Mouse (Mus musculus): ENCODE results near the gene Klhl28. TPM values are rescaled to one million over a fixed set of nuclear protein-coding genes. Genes with fewer than 3 reads are reported as not detected.

The Klhl28 gene
- polyA plus RNA-seq (2016; fragmentation: Nextera tagmentation; extraction: Ambion mirVana) = 7.1 and 9.6 TPM in 2 replicates

GRCm38 (mm10) chr12:64965124-64966026 lies at the start of gene Klhl28, which contains the start of gene Togaram1:
TSS of gene Klhl28 (minus strand) at chr12:64965534.
TSS of gene Togaram1 (plus strand) at chr12:64965804.
- Histone ChIP-seq H3K4me1 (peaks cover 8% of the 10 kb centered on the region; the same call in 1 of the 2 replicates), H3K36me3 (no peaks in the 10 kb centered on the region), H3K27me3 (ENCODE audit: insufficient read depth, poor library complexity, severe bottlenecking) (no peaks in the 10 kb centered on the region), H3K27ac (peak within 1 kb of the TSS; percentile 94), H3K4me3 (peak within 1 kb of the TSS; percentile 90), H3K9me3 (no peaks in the 10 kb centered on the region)
- WGBS = under 1% methylated on average over 44 of the region's 45 CpGs
- DNase-seq (ENCODE audit: low spot score) = peak; percentile 100

GRCm38 (mm10) chr12:65007725-65008124 lies 42.4 kb upstream of the Klhl28 start:
- no peaks in the 10 kb centered on the region for H3K4me1 ChIP-seq
- no peaks in the 10 kb centered on the region for H3K27me3 ChIP-seq (ENCODE audit: insufficient read depth, poor library complexity, severe bottlenecking)
- H3K9me3 ChIP-seq = no peaks in the 10 kb centered on the region
- no peak for DNase-seq (ENCODE audit: low spot score)
- peaks cover 79% of the 10 kb centered on the region for H3K36me3 ChIP-seq
- H3K27ac ChIP-seq = no peak overlapping the region
- no peak overlapping the region for H3K4me3 ChIP-seq
- 88% methylated on average over 3 of the region's 3 CpGs for WGBS

- H3K27me3 ChIP-seq (ENCODE audit: insufficient read depth, poor library complexity, severe bottlenecking) = no peaks in the 10 kb centered on the region
- no peak overlapping the region for H3K27ac ChIP-seq
- 86% methylated on average over 1 of the region's 1 CpGs for WGBS
- H3K9me3 ChIP-seq = no peaks in the 10 kb centered on the region
- no peak overlapping the region for H3K4me3 ChIP-seq
- peaks cover 39% of the 10 kb centered on the region for H3K36me3 ChIP-seq
- H3K4me1 ChIP-seq = peaks cover 3% of the 10 kb centered on the region; the same call in 1 of the 2 replicates
- no peak for DNase-seq (ENCODE audit: low spot score)
Measured at GRCm38 (mm10) chr12:64977518-64977917, 12.2 kb upstream of the Klhl28 start.

- no peak for DNase-seq (ENCODE audit: low spot score)
- no peak overlapping the region for H3K27ac ChIP-seq
- H3K4me3 ChIP-seq = no peak overlapping the region
- no peaks in the 10 kb centered on the region for H3K9me3 ChIP-seq
- H3K36me3 ChIP-seq = peaks cover 34% of the 10 kb centered on the region
- WGBS = 61% methylated on average over 1 of the region's 1 CpGs
- no peaks in the 10 kb centered on the region for H3K27me3 ChIP-seq (ENCODE audit: insufficient read depth, poor library complexity, severe bottlenecking)
- H3K4me1 ChIP-seq = peaks cover 3% of the 10 kb centered on the region; the same call in 1 of the 2 replicates
Measured at GRCm38 (mm10) chr12:64976191-64976590, 10.9 kb upstream of the Klhl28 start.

- peaks cover 33% of the 10 kb centered on the region for H3K36me3 ChIP-seq
- H3K27ac ChIP-seq = no peak overlapping the region
- no peak overlapping the region for H3K4me3 ChIP-seq
- H3K9me3 ChIP-seq = no peaks in the 10 kb centered on the region
- peaks cover 3% of the 10 kb centered on the region; the same call in 1 of the 2 replicates for H3K4me1 ChIP-seq
- DNase-seq (ENCODE audit: low spot score) = no peak
- whole genome bisulfite sequencing = 67% methylated on average over 6 of the region's 6 CpGs
- no peaks in the 10 kb centered on the region for H3K27me3 ChIP-seq (ENCODE audit: insufficient read depth, poor library complexity, severe bottlenecking)
Measured at GRCm38 (mm10) chr12:64975558-64975957, 10.2 kb upstream of the Klhl28 start.

- no peaks in the 10 kb centered on the region for H3K9me3 ChIP-seq
- no peak for DNase-seq (ENCODE audit: low spot score)
- H3K27ac ChIP-seq = no peak overlapping the region
- H3K4me3 ChIP-seq = no peak overlapping the region
- peaks cover 5% of the 10 kb centered on the region; the same call in 1 of the 2 replicates for H3K36me3 ChIP-seq
- H3K4me1 ChIP-seq = peaks cover 9% of the 10 kb centered on the region; the same call in 1 of the 2 replicates
- WGBS = 73% methylated on average over 6 of the region's 6 CpGs
- H3K27me3 ChIP-seq (ENCODE audit: insufficient read depth, poor library complexity, severe bottlenecking) = no peaks in the 10 kb centered on the region
Measured at GRCm38 (mm10) chr12:64972063-64972462, 6.7 kb upstream of the Klhl28 start.

GRCm38 (mm10) chr12:64971399-64971798 lies 6.1 kb upstream of the Klhl28 start:
- Histone ChIP-seq H3K4me1 (peaks cover 9% of the 10 kb centered on the region; the same call in 1 of the 2 replicates), H3K4me3 (no peak overlapping the region), H3K9me3 (no peaks in the 10 kb centered on the region), H3K27me3 (ENCODE audit: insufficient read depth, poor library complexity, severe bottlenecking) (no peaks in the 10 kb centered on the region), H3K27ac (no peak overlapping the region), H3K36me3 (peaks cover 5% of the 10 kb centered on the region; the same call in 1 of the 2 replicates)
- no peak for DNase-seq (ENCODE audit: low spot score)

- 4% methylated on average over 2 of the region's 2 CpGs for WGBS
Measured at GRCm38 (mm10) chr12:64968067-64968466, 2.7 kb upstream of the Klhl28 start.

GRCm38 (mm10) chr12:64967470-64967869 lies 2.1 kb upstream of the Klhl28 start:
- no peak overlapping the region; the same call in 1 of the 2 replicates for H3K27ac ChIP-seq
- no peaks in the 10 kb centered on the region for H3K27me3 ChIP-seq (ENCODE audit: insufficient read depth, poor library complexity, severe bottlenecking)
- H3K36me3 ChIP-seq = peaks cover 5% of the 10 kb centered on the region; the same call in 1 of the 2 replicates
- DNase-seq (ENCODE audit: low spot score) = peak; percentile 75
- peak overlapping the region; percentile 90 for H3K4me3 ChIP-seq
- 3% methylated on average over 9 of the region's 9 CpGs for WGBS
- H3K4me1 ChIP-seq = peaks cover 11% of the 10 kb centered on the region; the same call in 1 of the 2 replicates
- H3K9me3 ChIP-seq = no peaks in the 10 kb centered on the region

More at GRCm38 (mm10) chr12:64968067-64968466, 2.7 kb upstream of the Klhl28 start:
- H3K27me3 ChIP-seq (ENCODE audit: insufficient read depth, poor library complexity, severe bottlenecking) = no peaks in the 10 kb centered on the region
- no peaks in the 10 kb centered on the region for H3K9me3 ChIP-seq
- DNase-seq (ENCODE audit: low spot score) = no peak
- peak overlapping the region; percentile 90 for H3K4me3 ChIP-seq
- peaks cover 5% of the 10 kb centered on the region; the same call in 1 of the 2 replicates for H3K36me3 ChIP-seq
- H3K27ac ChIP-seq = no peak overlapping the region; the same call in 1 of the 2 replicates
- H3K4me1 ChIP-seq = peaks cover 11% of the 10 kb centered on the region; the same call in 1 of the 2 replicates

GRCm38 (mm10) chr12:64966652-64967435 lies 1.5 kb upstream of the Klhl28 start:
- peak overlapping the region; percentile 90 for H3K4me3 ChIP-seq
- peaks cover 5% of the 10 kb centered on the region; the same call in 1 of the 2 replicates for H3K36me3 ChIP-seq
- peaks cover 11% of the 10 kb centered on the region; the same call in 1 of the 2 replicates for H3K4me1 ChIP-seq
- H3K9me3 ChIP-seq = no peaks in the 10 kb centered on the region
- peak overlapping the region; percentile 94 for H3K27ac ChIP-seq
- H3K27me3 ChIP-seq (ENCODE audit: insufficient read depth, poor library complexity, severe bottlenecking) = no peaks in the 10 kb centered on the region
- no peak for DNase-seq (ENCODE audit: low spot score)
- WGBS = 4% methylated on average over 19 of the region's 19 CpGs

- no peaks in the 10 kb centered on the region for H3K9me3 ChIP-seq
- H3K4me1 ChIP-seq = peaks cover 11% of the 10 kb centered on the region; the same call in 1 of the 2 replicates
- peak overlapping the region; percentile 90 for H3K4me3 ChIP-seq
- H3K27ac ChIP-seq = peak overlapping the region; percentile 94
- under 1% methylated on average over 44 of the region's 44 CpGs for WGBS
- DNase-seq (ENCODE audit: low spot score) = no peak
- no peaks in the 10 kb centered on the region for H3K27me3 ChIP-seq (ENCODE audit: insufficient read depth, poor library complexity, severe bottlenecking)
- H3K36me3 ChIP-seq = peaks cover 3% of the 10 kb centered on the region; the same call in 1 of the 2 replicates
Measured at GRCm38 (mm10) chr12:64966101-64966631, 832 bp upstream of the Klhl28 start.

- Histone ChIP-seq H3K9me3 (no peaks in the 10 kb centered on the region), H3K36me3 (no peaks in the 10 kb centered on the region), H3K27ac (no peak overlapping the region), H3K4me3 (peak overlapping the region; percentile 90), H3K4me1 (peaks cover 8% of the 10 kb centered on the region; the same call in 1 of the 2 replicates), H3K27me3 (ENCODE audit: insufficient read depth, poor library complexity, severe bottlenecking) (no peaks in the 10 kb centered on the region)
- WGBS = 14% methylated on average over 4 of the region's 4 CpGs
- no peak for DNase-seq (ENCODE audit: low spot score)
Measured at GRCm38 (mm10) chr12:64964560-64964959, 774 bp downstream of the Klhl28 start.

Data from heart, embryonic 10.5 days (tissue).